Mouse (Mus musculus): ENCODE results near the gene Chaf1a. TPM values are rescaled to one million over a fixed set of nuclear protein-coding genes. Genes with fewer than 3 reads are reported as not detected.

Gene Chaf1a
- polyA plus RNA-seq, 1 experiment from 2014 or later = 9.2 TPM

Other genes starting within 250 kb of the Chaf1a start
- 5.7 and 5.9 TPM in 2 replicates for gene Zfp119a, start 161.5 kb upstream of the Chaf1a start, polyA plus RNA-seq (2014; fragmentation: Nextera tagmentation; extraction: Ambion mirVana)
- 8.1 and 9.4 TPM in 2 replicates for gene Zfp959, start 148.3 kb upstream of the Chaf1a start, polyA plus RNA-seq (2014; fragmentation: Nextera tagmentation; extraction: Ambion mirVana)
- 4.5 and 5.1 TPM in 2 replicates for gene Zfp119b, start 90.9 kb upstream of the Chaf1a start, polyA plus RNA-seq (2014; fragmentation: Nextera tagmentation; extraction: Ambion mirVana)
- gene Ebi3, start 87.8 kb upstream of the Chaf1a start, polyA plus RNA-seq (2014; fragmentation: Nextera tagmentation; extraction: Ambion mirVana) = 1.0 and 1.3 TPM in 2 replicates
- 8.9 and 13.5 TPM in 2 replicates for gene Yju2, start 81.3 kb upstream of the Chaf1a start, polyA plus RNA-seq (2014; fragmentation: Nextera tagmentation; extraction: Ambion mirVana)
- gene Shd, start 70.0 kb upstream of the Chaf1a start, polyA plus RNA-seq (2014; fragmentation: Nextera tagmentation; extraction: Ambion mirVana) = 7.1 and 7.3 TPM in 2 replicates
- gene Fsd1, start 53.9 kb upstream of the Chaf1a start, polyA plus RNA-seq (2014; fragmentation: Nextera tagmentation; extraction: Ambion mirVana) = 1.6 and 1.8 TPM in 2 replicates
- 15.9 and 16.6 TPM in 2 replicates for gene Stap2, start 34.9 kb upstream of the Chaf1a start, polyA plus RNA-seq (2014; fragmentation: Nextera tagmentation; extraction: Ambion mirVana)
- 73.9 and 84.4 TPM in 2 replicates for gene Mpnd, start 34.7 kb upstream of the Chaf1a start, polyA plus RNA-seq (2014; fragmentation: Nextera tagmentation; extraction: Ambion mirVana)
- gene Sh3gl1, start 3.8 kb upstream of the Chaf1a start, polyA plus RNA-seq (2014; fragmentation: Nextera tagmentation; extraction: Ambion mirVana) = 63.6 and 70.5 TPM in 2 replicates
- gene Ubxn6, start 34.6 kb downstream of the Chaf1a start, polyA plus RNA-seq (2014; fragmentation: Nextera tagmentation; extraction: Ambion mirVana) = 41.3 and 42.5 TPM in 2 replicates
- gene Hdgfl2, start 39.2 kb downstream of the Chaf1a start, polyA plus RNA-seq (2014; fragmentation: Nextera tagmentation; extraction: Ambion mirVana) = 56.5 and 57.5 TPM in 2 replicates
- gene Plin4, start 69.4 kb downstream of the Chaf1a start, polyA plus RNA-seq (2014; fragmentation: Nextera tagmentation; extraction: Ambion mirVana) = 0.15 and 0.19 TPM in 2 replicates
- gene Plin5, start 77.2 kb downstream of the Chaf1a start, polyA plus RNA-seq (2014; fragmentation: Nextera tagmentation; extraction: Ambion mirVana) = 0.88 and 1.1 TPM in 2 replicates
- gene Lrg1, start 81.6 kb downstream of the Chaf1a start, polyA plus RNA-seq (2014; fragmentation: Nextera tagmentation; extraction: Ambion mirVana) = 0.32 and 0.42 TPM in 2 replicates
- 0.55 and 0.85 TPM in 2 replicates for gene Sema6b, start 99.9 kb downstream of the Chaf1a start, polyA plus RNA-seq (2014; fragmentation: Nextera tagmentation; extraction: Ambion mirVana)
- gene Tnfaip8l1, start 122.0 kb downstream of the Chaf1a start, polyA plus RNA-seq (2014; fragmentation: Nextera tagmentation; extraction: Ambion mirVana) = 8.9 and 9.4 TPM in 2 replicates
- gene Mydgf, start 143.5 kb downstream of the Chaf1a start, polyA plus RNA-seq (2014; fragmentation: Nextera tagmentation; extraction: Ambion mirVana) = 76.6 and 81.1 TPM in 2 replicates
- 18.9 and 19.5 TPM in 2 replicates for gene Dpp9, start 178.5 kb downstream of the Chaf1a start, polyA plus RNA-seq (2014; fragmentation: Nextera tagmentation; extraction: Ambion mirVana)
- 23.6 and 25.9 TPM in 2 replicates for gene Fem1a, start 216.4 kb downstream of the Chaf1a start, polyA plus RNA-seq (2014; fragmentation: Nextera tagmentation; extraction: Ambion mirVana)
- 9.2 and 9.3 TPM in 2 replicates for gene Ticam1, start 236.3 kb downstream of the Chaf1a start, polyA plus RNA-seq (2014; fragmentation: Nextera tagmentation; extraction: Ambion mirVana)

Data from heart, embryonic 14.5 days (tissue).